Mouse (Mus musculus) heart, embryonic 16.5 days (tissue): ENCODE data around the gene Pdia2. TPM values are rescaled to one million over a fixed set of nuclear protein-coding genes. Genes with fewer than 3 reads are reported as not detected.
"Not testable (repeated sequence)": the region's sequence is repeated elsewhere in the genome, so short reads cannot be mapped to it uniquely, and the experiment has no call there.

Source experiments
- ATAC-seq: fragments of 200-750 bp; cut with Nextera tagmentation; replicated peaks from 2 replicates; pipeline ENCODE4 v1.8.0; 2017; ENCODE audit warnings: moderate number of reproducible peaks; ENCODE audit not compliant: insufficient read depth, low FRiP score; ENCODE audit errors: extremely low read depth
- H3K27ac ChIP-seq: fragments of 300-500 bp; sonication (generic); 2 replicates; pipeline ENCODE4 v1.5.1; 2014; ENCODE audit warnings: mild to moderate bottlenecking, low read length, control low read depth, moderate library complexity
- H3K27me3 ChIP-seq: fragments of 300-500 bp; sonication (generic); 2 replicates; pipeline ENCODE4 v1.6.1; 2014; ENCODE audit warnings: low read length, mixed read lengths; ENCODE audit not compliant: control insufficient read depth, insufficient read depth
- H3K36me3 ChIP-seq: fragments of 300-500 bp; sonication (generic); 2 replicates; pipeline ENCODE4 v1.6.1; 2014; ENCODE audit not compliant: control insufficient read depth, insufficient read depth
- H3K4me1 ChIP-seq: fragments of 300-500 bp; sonication (generic); 2 replicates; pipeline ENCODE4 v1.6.1; 2014; ENCODE audit warnings: low read length, mixed read lengths; ENCODE audit not compliant: control insufficient read depth, insufficient read depth
- H3K4me2 ChIP-seq: fragments of 300-500 bp; sonication (generic); 2 replicates; pipeline ENCODE4 v1.6.1; 2014; ENCODE audit warnings: low read depth, mild to moderate bottlenecking, control low read depth, low read length
- H3K4me3 ChIP-seq: fragments of 300-500 bp; sonication (generic); 2 replicates; pipeline ENCODE4 v1.5.1; 2014; ENCODE audit warnings: mild to moderate bottlenecking, control low read depth, low read length
- H3K9ac ChIP-seq: fragments of 300-500 bp; sonication (generic); 2 replicates; pipeline ENCODE4 v1.6.1; 2014; ENCODE audit warnings: low read length, control low read depth
- H3K9me3 ChIP-seq: fragments of 300-500 bp; sonication (generic); replicated peaks from 2 replicates; pipeline ENCODE4 v1.6.1; 2016; ENCODE audit warnings: low read length; ENCODE audit not compliant: control insufficient read depth
- WGBS: fragments of 180-500 bp; shearing (Covaris S2); extraction: QIAGEN DNeasy Blood & Tissue Kit; methylation state at CpG from one replicate; pipeline ENCODE4 v1.1.7; 2014; 5-methylcytosine and 5-hydroxymethylcytosine counted together
- polyA plus RNA-seq: library from polyadenylated mRNA; unstranded; fragments of >200 nt; fragmentation: Nextera tagmentation; extraction: Ambion mirVana; gene quantifications from 2 replicates; pipeline ENCODE4 v1.2.1, GENCODE M21; 2015

Pdia2 gene
- polyA plus RNA-seq, 1 experiment from 2014 or later, result 0.35 TPM

- ATAC-seq, result no peak
- H3K4me3 ChIP-seq, result no peak overlapping the region
- peaks cover 69% of the 10 kb centered on the region for H3K36me3 ChIP-seq
- no peak overlapping the region for H3K4me2 ChIP-seq
- H3K27ac ChIP-seq, result no peak overlapping the region
- 93% methylated on average over 11 of the region's 11 CpGs for WGBS
- H3K4me1 ChIP-seq, result no peaks in the 10 kb centered on the region
- H3K9ac ChIP-seq, result no peak overlapping the region
- H3K27me3 ChIP-seq, result no peaks in the 10 kb centered on the region
- H3K9me3 ChIP-seq, result no peaks in the 10 kb centered on the region
Measured at GRCm38 (mm10) chr17:26188091-26188805, 10.6 kb downstream of the Pdia2 start.

GRCm38 (mm10) chr17:26187592-26187991, 11.3 kb downstream of the Pdia2 start:
- no peak overlapping the region for H3K9ac ChIP-seq
- H3K4me2 ChIP-seq, result no peak overlapping the region
- no peak overlapping the region for H3K27ac ChIP-seq
- no peaks in the 10 kb centered on the region for H3K9me3 ChIP-seq
- WGBS, result 92% methylated on average over 5 of the region's 5 CpGs
- H3K36me3 ChIP-seq, result peaks cover 66% of the 10 kb centered on the region
- H3K4me1 ChIP-seq, result no peaks in the 10 kb centered on the region
- H3K27me3 ChIP-seq, result no peaks in the 10 kb centered on the region
- no peak for ATAC-seq
- no peak overlapping the region for H3K4me3 ChIP-seq

GRCm38 (mm10) chr17:26181179-26181578, 17.7 kb downstream of the Pdia2 start:
- H3K27me3 ChIP-seq, result no peaks in the 10 kb centered on the region
- peaks cover 33% of the 10 kb centered on the region for H3K36me3 ChIP-seq
- no peak overlapping the region for H3K27ac ChIP-seq
- H3K4me3 ChIP-seq, result no peak overlapping the region
- WGBS, result 92% methylated on average over 3 of the region's 3 CpGs
- H3K9me3 ChIP-seq, result no peaks in the 10 kb centered on the region; the same call in 1 of the 2 replicates
- ATAC-seq, result no peak
- H3K4me2 ChIP-seq, result no peak overlapping the region
- H3K9ac ChIP-seq, result no peak overlapping the region
- no peaks in the 10 kb centered on the region for H3K4me1 ChIP-seq

GRCm38 (mm10) chr17:26178611-26179010, 20.3 kb downstream of the Pdia2 start:
- Histone ChIP-seq H3K4me3 (no peak overlapping the region), H3K36me3 (peaks cover 20% of the 10 kb centered on the region), H3K9ac (no peak overlapping the region), H3K4me1 (no peaks in the 10 kb centered on the region), H3K9me3 (no peaks in the 10 kb centered on the region; the same call in 1 of the 2 replicates), H3K4me2 (no peak overlapping the region), H3K27me3 (no peaks in the 10 kb centered on the region), H3K27ac (no peak overlapping the region)
- no peak for ATAC-seq

GRCm38 (mm10) chr17:26175248-26175647, 23.6 kb downstream of the Pdia2 start:
- peaks cover 13% of the 10 kb centered on the region for H3K36me3 ChIP-seq
- H3K4me3 ChIP-seq, ATAC-seq, H3K27ac ChIP-seq, H3K9ac ChIP-seq, H3K4me2 ChIP-seq, H3K9me3 ChIP-seq, H3K4me1 ChIP-seq, H3K27me3 ChIP-seq: not testable (repeated sequence)
- WGBS, result 76% methylated on average over 2 of the region's 2 CpGs

GRCm38 (mm10) chr17:26168039-26168438, 30.8 kb downstream of the Pdia2 start:
- Histone ChIP-seq H3K27ac (no peak overlapping the region), H3K4me1 (peaks cover 2% of the 10 kb centered on the region; the same call in 1 of the 2 replicates), H3K9me3 (no peaks in the 10 kb centered on the region), H3K4me2 (no peak overlapping the region), H3K9ac (no peak overlapping the region), H3K36me3 (no peaks in the 10 kb centered on the region), H3K27me3 (no peaks in the 10 kb centered on the region), H3K4me3 (no peak overlapping the region)
- WGBS, result 75% methylated on average over 2 of the region's 2 CpGs
- ATAC-seq, result no peak

GRCm38 (mm10) chr17:26162736-26163135, 36.2 kb downstream of the Pdia2 start:
- H3K4me1 ChIP-seq, result peaks cover 8% of the 10 kb centered on the region
- no peak overlapping the region for H3K9ac ChIP-seq
- H3K9me3 ChIP-seq, result no peaks in the 10 kb centered on the region
- no peaks in the 10 kb centered on the region for H3K27me3 ChIP-seq
- H3K27ac ChIP-seq, result peak overlapping the region; percentile 62
- WGBS, result 81% methylated on average over 1 of the region's 1 CpGs
- ATAC-seq, result no peak
- no peak overlapping the region for H3K4me3 ChIP-seq
- H3K36me3 ChIP-seq, result no peaks in the 10 kb centered on the region
- no peak overlapping the region for H3K4me2 ChIP-seq

GRCm38 (mm10) chr17:26151886-26152630, 46.8 kb downstream of the Pdia2 start:
- H3K9me3 ChIP-seq, result peaks cover 2% of the 10 kb centered on the region; the same call in 1 of the 2 replicates
- H3K9ac ChIP-seq, result no peak overlapping the region
- no peaks in the 10 kb centered on the region for H3K4me1 ChIP-seq
- H3K27me3 ChIP-seq, result no peaks in the 10 kb centered on the region
- no peak overlapping the region for H3K27ac ChIP-seq
- ATAC-seq, result no peak
- peaks cover 44% of the 10 kb centered on the region for H3K36me3 ChIP-seq
- WGBS, result 93% methylated on average over 2 of the region's 2 CpGs
- H3K4me3 ChIP-seq, result no peak overlapping the region
- no peak overlapping the region for H3K4me2 ChIP-seq

- WGBS, result 78% methylated on average over 2 of the region's 2 CpGs
- no peak overlapping the region for H3K9ac ChIP-seq
- H3K4me2 ChIP-seq, result no peak overlapping the region
- no peaks in the 10 kb centered on the region for H3K4me1 ChIP-seq
- no peaks in the 10 kb centered on the region for H3K27me3 ChIP-seq
- ATAC-seq, result no peak
- no peak overlapping the region for H3K4me3 ChIP-seq
- H3K36me3 ChIP-seq, result peaks cover 43% of the 10 kb centered on the region
- H3K9me3 ChIP-seq, result peaks cover 2% of the 10 kb centered on the region; the same call in 1 of the 2 replicates
- no peak overlapping the region for H3K27ac ChIP-seq
Measured at GRCm38 (mm10) chr17:26149056-26149455, 49.8 kb downstream of the Pdia2 start.
